Mouse (Mus musculus) erythroid progenitor cell, adult 5-6 weeks (primary cell): Measurements from ENCODE around the gene Atp9a. TPM values are rescaled to one million over a fixed set of nuclear protein-coding genes. Genes with fewer than 3 reads are reported as not detected.

Experiments used
- ATAC-seq: replicated peaks from 2 replicates; pipeline ENCODE4 v1.8.0; 2016; ENCODE audit warnings: moderate number of reproducible peaks, mild to moderate bottlenecking, moderate TSS enrichment, inconsistent platforms; ENCODE audit not compliant: poor library complexity, low FRiP score, severe bottlenecking
- total RNA-seq, 2 experiments: library from RNA; stranded (forward) in 1 of 2; stranded (reverse) in 1 of 2; fragments of 150-400 nt in 1 of 2; fragments of 186-747, 209-891 nt in 1 of 2; gene quantifications; 2 replicates each; pipeline versions ENCODE4 v1.2.3 to v1.2.4; 2015 to 2017; ENCODE audit warnings: low replicate concordance in 2 of 2

Gene Atp9a
- total RNA-seq, 2 experiments from 2014 or later = not detected

GRCm38 (mm10) chr2:168613092-168613880, 128.9 kb downstream of the Atp9a start:
- no peak for ATAC-seq

- ATAC-seq = no peak
These were observed 131.3 kb downstream of the Atp9a start for GRCm38 (mm10) chr2:168610941-168611340.

GRCm38 (mm10) chr2:168609653-168610248, 132.5 kb downstream of the Atp9a start:
- no peak for ATAC-seq

GRCm38 (mm10) chr2:168608125-168608564, 134.1 kb downstream of the Atp9a start:
- ATAC-seq = no peak

- no peak for ATAC-seq
These were observed 137.5 kb downstream of the Atp9a start for GRCm38 (mm10) chr2:168604655-168605070.

- ATAC-seq = no peak
These were observed 139.8 kb downstream of the Atp9a start for GRCm38 (mm10) chr2:168602387-168602741.

- no peak for ATAC-seq
These were observed 140.5 kb downstream of the Atp9a start, which contains the start of gene Nfatc2 for GRCm38 (mm10) chr2:168601491-168602386. Gene Nfatc2, minus strand, starts transcription at chr2:168601657.

GRCm38 (mm10) chr2:168600750-168601490, 141.3 kb downstream of the Atp9a start:
- ATAC-seq = no peak

- no peak for ATAC-seq
These were observed 146.5 kb downstream of the Atp9a start for GRCm38 (mm10) chr2:168595693-168596092.

- ATAC-seq = no peak
These were observed 148.5 kb downstream of the Atp9a start for GRCm38 (mm10) chr2:168593676-168594075.

GRCm38 (mm10) chr2:168593004-168593403, 149.2 kb downstream of the Atp9a start:
- ATAC-seq = no peak

GRCm38 (mm10) chr2:168591076-168591475, 151.1 kb downstream of the Atp9a start:
- ATAC-seq = no peak

- ATAC-seq = no peak
These were observed 151.7 kb downstream of the Atp9a start for GRCm38 (mm10) chr2:168590556-168590955.

GRCm38 (mm10) chr2:168590168-168590551, 152.0 kb downstream of the Atp9a start:
- ATAC-seq = no peak

GRCm38 (mm10) chr2:168589368-168590167, 152.6 kb downstream of the Atp9a start:
- no peak for ATAC-seq

- no peak for ATAC-seq
These were observed 153.4 kb downstream of the Atp9a start for GRCm38 (mm10) chr2:168588591-168589367.

GRCm38 (mm10) chr2:168587159-168587558, 155.1 kb downstream of the Atp9a start:
- no peak for ATAC-seq

GRCm38 (mm10) chr2:168586512-168586911, 155.7 kb downstream of the Atp9a start:
- ATAC-seq = no peak
